Mouse (Mus musculus): ENCODE data around the gene Sspo.

- no peak for TF ChIP-seq CTCF (IDR thresholded peaks at IDR 0.05; ENCODE audit: control insufficient read depth, insufficient read depth, insufficient read length)
- TF ChIP-seq FOSL1 (IDR thresholded peaks at IDR 0.05; ENCODE audit: insufficient read depth, low read length, poor library complexity, severe bottlenecking) = no peak
Observed at GRCm38 (mm10) chr6:48443592-48444309, 4.3 kb upstream of the Sspo start.

Data from C2C12 (cell line).